Mouse (Mus musculus): ENCODE results near the gene Rsbn1l.

DNA sequence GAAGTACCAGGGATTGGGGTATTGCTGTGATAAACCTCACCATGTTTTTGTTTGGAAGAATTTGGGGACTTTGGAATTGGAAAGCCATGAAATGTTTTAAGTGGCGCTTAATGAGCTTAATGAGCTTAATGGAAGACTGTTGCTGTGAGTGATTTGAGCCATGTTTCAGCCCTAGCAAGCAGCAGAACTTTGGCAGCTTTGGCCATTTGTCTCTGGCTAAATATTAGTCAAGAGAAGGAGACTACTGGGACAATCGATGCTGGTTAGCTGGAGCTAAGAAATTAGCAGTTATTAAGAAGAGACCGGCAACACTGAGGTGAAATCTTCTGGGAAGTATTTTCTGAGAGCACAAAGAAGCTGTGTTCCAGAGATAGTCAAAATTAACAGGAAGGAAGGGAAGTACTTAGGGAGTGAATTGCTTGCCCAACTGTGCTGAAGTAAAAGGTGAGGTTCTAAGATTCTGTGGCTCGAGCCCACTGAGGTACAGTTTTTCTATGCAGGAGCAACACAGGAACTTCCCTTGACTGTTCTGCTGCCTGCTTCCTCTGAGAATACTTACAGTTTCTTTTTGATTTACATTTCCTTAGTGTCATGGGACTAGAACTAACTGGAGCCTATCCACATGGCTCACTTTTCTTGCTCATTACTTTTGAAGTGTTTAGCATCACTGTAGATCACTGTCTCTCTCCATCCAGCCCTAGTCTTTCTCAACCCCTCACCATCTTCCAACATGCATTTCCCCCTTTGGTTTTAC, 91.8 kb downstream of the Rsbn1l start:
- no peak for TF ChIP-seq CTCF (IDR thresholded peaks at IDR 0.05; ENCODE audit: low read depth, low read length)
- TF ChIP-seq EP300 (IDR thresholded peaks at IDR 0.05; ENCODE audit: insufficient read depth, low read depth, low read length), result no peak

Measured in ES-Bruce4 (cell line).